Mouse (Mus musculus) cortical plate, adult 2 months (tissue): Measurements from ENCODE around the gene Cryaa. TPM values are rescaled to one million over a fixed set of nuclear protein-coding genes. Genes with fewer than 3 reads are reported as not detected.
"Not testable (repeated sequence)": the region's sequence is repeated elsewhere in the genome, so short reads cannot be mapped to it uniquely, and the experiment has no call there.

Experiments
- H3K27ac ChIP-seq: fragments of 200-500 bp; 2 replicates; pipeline ENCODE4 v1.5.1; 2012; ENCODE audit warnings: low read length, control low read depth, inconsistent platforms; ENCODE audit not compliant: insufficient read depth
- H3K4me1 ChIP-seq: fragments of 200-500 bp; 2 replicates; pipeline ENCODE4 v1.6.1; 2011; ENCODE audit warnings: low read length; ENCODE audit not compliant: control insufficient read depth, insufficient read depth
- H3K4me3 ChIP-seq: fragments of 200-500 bp; 2 replicates; pipeline ENCODE4 v1.5.1; 2011; ENCODE audit warnings: mild to moderate bottlenecking, low read length, control low read depth; ENCODE audit not compliant: insufficient read depth
- CTCF ChIP-seq: fragments of 200-500 bp; IDR thresholded peaks from 2 replicates; pipeline ENCODE4 v1.5.1; 2011; ENCODE audit warnings: mild to moderate bottlenecking, control low read depth, low read length; ENCODE audit not compliant: insufficient read depth; ENCODE audit errors: extremely low read depth
- POLR2A ChIP-seq: fragments of 200-500 bp; IDR thresholded peaks from 2 replicates; pipeline ENCODE4 v1.6.1; 2011; ENCODE audit warnings: mild to moderate bottlenecking, low read length, control low read depth; ENCODE audit not compliant: insufficient read depth; ENCODE audit errors: extremely low read depth
- polyA plus RNA-seq: library from polyadenylated mRNA; depleted of rRNA; stranded (reverse); fragments of >200 nt; gene quantifications from 2 replicates; pipeline ENCODE4 v1.2.3, GENCODE M21; 2012

The Cryaa gene
- polyA plus RNA-seq, 1 experiment, result 0.21 TPM

DNA sequence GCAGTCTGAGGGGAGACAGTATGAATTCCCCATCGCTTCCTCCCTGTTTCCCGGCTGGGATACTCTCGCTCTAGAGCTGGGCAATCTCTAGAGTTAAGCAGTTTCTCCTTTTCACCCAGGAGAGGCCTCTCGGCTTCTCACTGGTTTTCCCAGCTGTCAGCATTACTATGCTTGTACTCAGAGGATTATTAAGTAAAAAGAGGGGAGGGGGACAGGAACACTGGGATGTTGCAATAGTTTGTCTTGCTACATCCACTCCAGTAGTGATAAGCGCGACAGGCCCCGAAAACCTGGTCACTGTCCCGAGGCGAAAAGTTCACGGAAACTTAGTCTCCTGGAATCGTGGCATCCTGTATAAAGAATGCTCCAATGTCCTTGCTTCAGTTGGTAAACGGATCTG, 5.3 kb upstream of the Cryaa start:
- Histone ChIP-seq H3K27ac (no peak overlapping the region), H3K4me3 (no peak overlapping the region), H3K4me1 (no peaks in the 10 kb centered on the region)
- no peak for TF ChIP-seq CTCF
- TF ChIP-seq POLR2A, result no peak

GRCm38 (mm10) chr17:31674426-31674825, 3.2 kb upstream of the Cryaa start:
- no peak overlapping the region for H3K4me3 ChIP-seq
- H3K27ac ChIP-seq, result peak overlapping the region; percentile 27
- H3K4me1 ChIP-seq, result no peaks in the 10 kb centered on the region
- no peak for TF ChIP-seq CTCF
- no peak for TF ChIP-seq POLR2A

DNA sequence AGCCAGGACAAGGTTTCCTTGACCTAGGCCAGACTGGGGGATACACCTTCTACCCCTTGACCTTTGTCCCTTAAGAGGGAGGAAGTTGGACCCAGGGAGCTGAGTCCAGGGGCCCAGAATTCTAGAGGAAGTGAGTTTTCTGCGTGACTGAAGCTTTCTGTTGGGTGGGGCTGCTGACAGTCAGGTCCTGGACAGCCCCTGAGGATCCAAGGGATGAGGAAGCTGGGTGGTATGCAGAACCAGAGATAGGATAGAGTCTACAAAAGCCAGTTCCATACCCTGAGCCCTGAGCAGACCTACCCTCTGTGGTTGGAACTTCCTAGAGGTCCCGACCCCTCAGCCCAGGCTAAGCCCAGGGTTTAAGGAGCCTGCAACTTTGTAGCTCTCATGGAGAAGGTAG, 2.8 kb downstream of the Cryaa start:
- no peak overlapping the region for H3K4me3 ChIP-seq
- no peak overlapping the region for H3K27ac ChIP-seq
- no peaks in the 10 kb centered on the region for H3K4me1 ChIP-seq
- no peak for TF ChIP-seq CTCF

- H3K4me3 ChIP-seq, result no peak overlapping the region
- TF ChIP-seq CTCF, result peak; percentile 86
- no peak for TF ChIP-seq POLR2A
- no peak overlapping the region for H3K27ac ChIP-seq
- H3K4me1 ChIP-seq, result peaks cover 2% of the 10 kb centered on the region; the same call in 1 of the 2 replicates
These were observed 8.1 kb downstream of the Cryaa start for GRCm38 (mm10) chr17:31685514-31686224.

- TF ChIP-seq CTCF (no peak), POLR2A (no peak)
- no peak overlapping the region for H3K4me3 ChIP-seq
- H3K27ac ChIP-seq, result no peak overlapping the region
- peaks cover 2% of the 10 kb centered on the region; the same call in 1 of the 2 replicates for H3K4me1 ChIP-seq
These were observed 8.6 kb downstream of the Cryaa start for GRCm38 (mm10) chr17:31686225-31686564.

DNA sequence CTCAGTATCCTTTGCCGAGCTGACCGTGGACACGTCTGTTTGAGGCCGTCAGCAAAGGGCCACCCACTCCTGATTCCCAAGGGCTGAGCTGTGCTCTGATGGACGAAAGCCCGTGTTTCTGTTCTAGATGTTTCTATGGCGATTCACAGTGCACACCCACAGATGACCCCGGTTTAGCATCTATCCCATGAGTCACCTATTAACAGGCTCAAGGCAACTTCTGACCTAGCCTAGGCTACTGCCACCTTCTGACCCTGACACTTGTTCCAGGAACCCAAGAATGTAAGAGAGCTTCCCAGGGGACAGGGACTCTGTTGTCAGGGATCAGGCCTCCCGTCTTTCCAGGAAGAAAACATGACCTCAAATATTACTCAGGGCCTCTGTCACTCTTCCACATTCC, 10.5 kb downstream of the Cryaa start:
- peaks cover 2% of the 10 kb centered on the region; the same call in 1 of the 2 replicates for H3K4me1 ChIP-seq
- no peak overlapping the region for H3K4me3 ChIP-seq
- TF ChIP-seq POLR2A (no peak), CTCF (no peak)
- H3K27ac ChIP-seq, result no peak overlapping the region

- no peak overlapping the region for H3K4me3 ChIP-seq
- H3K4me1 ChIP-seq, result peaks cover 2% of the 10 kb centered on the region; the same call in 1 of the 2 replicates
- no peak overlapping the region for H3K27ac ChIP-seq
- TF ChIP-seq CTCF (no peak), POLR2A (no peak)
These were observed 12.0 kb downstream of the Cryaa start for GRCm38 (mm10) chr17:31689606-31690005.

GRCm38 (mm10) chr17:31692918-31693317, 15.3 kb downstream of the Cryaa start:
- no peak overlapping the region for H3K4me3 ChIP-seq
- TF ChIP-seq CTCF (no peak), POLR2A (no peak)
- no peaks in the 10 kb centered on the region for H3K4me1 ChIP-seq
- H3K27ac ChIP-seq, result no peak overlapping the region

DNA sequence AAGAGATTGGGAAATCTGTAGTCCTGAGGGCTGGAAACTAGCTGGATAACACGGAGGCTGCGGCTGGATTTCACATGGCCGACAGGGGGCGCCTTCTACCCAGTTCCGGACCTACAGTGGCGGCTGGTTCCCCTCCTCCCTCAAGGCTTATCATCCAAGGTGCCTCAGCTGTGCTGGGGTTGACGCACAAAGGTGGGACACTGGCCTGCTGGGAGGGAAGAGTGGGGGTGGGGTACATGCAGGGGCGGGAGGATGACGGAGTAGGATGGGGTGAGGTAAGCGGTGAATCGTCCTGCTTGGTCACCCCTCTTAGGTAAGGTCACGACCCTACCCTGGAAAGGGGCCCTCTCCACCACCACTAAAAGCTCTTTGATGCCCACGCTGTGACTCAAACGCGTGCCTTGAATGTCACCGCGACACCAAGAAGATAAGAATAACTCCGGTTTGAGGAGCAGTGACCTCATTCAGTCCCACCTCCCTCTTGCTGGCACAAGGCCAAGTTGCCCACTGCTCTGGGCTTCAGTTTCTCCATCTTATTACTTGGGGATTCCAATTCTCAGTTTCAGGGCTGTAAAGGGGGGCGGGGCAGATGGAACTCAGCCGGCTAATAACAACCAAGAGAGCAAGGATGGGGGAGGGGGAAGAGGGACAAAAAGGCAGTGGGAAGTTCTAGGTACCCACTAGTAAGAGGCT, 15.9 kb downstream of the Cryaa start:
- Histone ChIP-seq H3K4me1 (no peaks in the 10 kb centered on the region), H3K27ac (no peak overlapping the region), H3K4me3 (no peak overlapping the region)
- TF ChIP-seq CTCF (peak; percentile 69), POLR2A (no peak)

- H3K4me3 ChIP-seq, result no peak overlapping the region
- no peak overlapping the region for H3K27ac ChIP-seq
- no peaks in the 10 kb centered on the region for H3K4me1 ChIP-seq
- TF ChIP-seq POLR2A (no peak), CTCF (no peak)
These were observed 16.4 kb downstream of the Cryaa start for GRCm38 (mm10) chr17:31694023-31694376.

GRCm38 (mm10) chr17:31694949-31695348, 17.3 kb downstream of the Cryaa start:
- no peaks in the 10 kb centered on the region for H3K4me1 ChIP-seq
- no peak overlapping the region for H3K4me3 ChIP-seq
- TF ChIP-seq CTCF, result no peak
- TF ChIP-seq POLR2A, result no peak
- no peak overlapping the region for H3K27ac ChIP-seq

DNA sequence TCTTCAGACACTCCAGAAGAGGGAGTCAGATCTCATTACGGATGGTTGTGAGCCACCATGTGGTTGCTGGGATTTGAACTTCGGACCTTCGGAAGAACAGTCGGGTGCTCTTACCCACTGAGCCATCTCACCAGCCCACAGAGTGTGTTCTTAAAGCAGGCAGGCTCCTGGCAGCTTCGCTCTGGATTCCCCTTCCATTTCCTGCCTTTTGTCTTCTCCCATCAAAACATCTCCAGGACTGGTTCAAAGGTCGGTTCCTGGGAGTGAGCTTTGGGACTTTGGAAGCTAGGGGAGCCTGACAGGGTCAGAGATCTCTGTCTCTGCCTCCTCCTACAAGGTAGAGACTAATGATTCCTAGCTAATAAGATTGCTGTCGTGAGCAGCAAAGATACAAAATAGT, 17.7 kb downstream of the Cryaa start:
- H3K4me3 ChIP-seq, H3K4me1 ChIP-seq, H3K27ac ChIP-seq: not testable (repeated sequence)
